Mouse (Mus musculus) heart, embryonic 15.5 days (tissue): ENCODE results near the gene Mpv17l2. TPM values are rescaled to one million over a fixed set of nuclear protein-coding genes. Genes with fewer than 3 reads are reported as not detected.

Source experiments
- ATAC-seq: fragments of 200-750 bp; cut with Nextera tagmentation; replicated peaks from 2 replicates; pipeline ENCODE4 v1.8.0; 2017; ENCODE audit warnings: low read depth, moderate TSS enrichment; ENCODE audit not compliant: insufficient number of reproducible peaks, insufficient read depth, low FRiP score
- H3K27ac ChIP-seq: fragments of 300-500 bp; sonication (generic); 2 replicates; pipeline ENCODE4 v1.5.1; 2015; ENCODE audit warnings: mild to moderate bottlenecking, inconsistent platforms
- H3K27me3 ChIP-seq: fragments of 300-500 bp; sonication (generic); 2 replicates; pipeline ENCODE4 v1.6.1; 2015; ENCODE audit warnings: inconsistent platforms
- H3K36me3 ChIP-seq: fragments of 300-500 bp; sonication (generic); 2 replicates; pipeline ENCODE4 v1.6.1; 2015; ENCODE audit warnings: mild to moderate bottlenecking, inconsistent platforms
- H3K4me1 ChIP-seq: fragments of 300-500 bp; sonication (generic); replicated peaks from 2 replicates; pipeline ENCODE4 v1.6.1; 2015; ENCODE audit warnings: inconsistent platforms
- H3K4me2 ChIP-seq: fragments of 300-500 bp; sonication (generic); 2 replicates; pipeline ENCODE4 v1.6.1; 2015; ENCODE audit warnings: inconsistent platforms, mild to moderate bottlenecking, moderate library complexity
- H3K4me3 ChIP-seq: fragments of 300-500 bp; sonication (generic); 2 replicates; pipeline ENCODE4 v1.5.1; 2015; ENCODE audit warnings: mild to moderate bottlenecking, inconsistent platforms
- H3K9ac ChIP-seq: fragments of 300-500 bp; sonication (generic); 2 replicates; pipeline ENCODE4 v1.6.1; 2015; ENCODE audit warnings: mild to moderate bottlenecking, inconsistent platforms
- H3K9me3 ChIP-seq: fragments of 300-500 bp; sonication (generic); replicated peaks from 2 replicates; pipeline ENCODE4 v1.6.1; 2016; ENCODE audit warnings: inconsistent platforms
- WGBS: fragments of 180-500 bp; shearing (Covaris S2); methylation state at CpG from one replicate; pipeline ENCODE4 v1.1.7; 2015; ENCODE audit warnings: mixed read lengths; 5-methylcytosine and 5-hydroxymethylcytosine counted together
- polyA plus RNA-seq: library from polyadenylated mRNA; unstranded; fragments of >200 nt; fragmentation: Nextera tagmentation; extraction: Ambion mirVana; gene quantifications from 2 replicates; pipeline ENCODE4 v1.2.1, GENCODE M21; 2015

Gene Mpv17l2
- polyA plus RNA-seq, 1 experiment from 2014 or later: 43.0 TPM

DNA sequence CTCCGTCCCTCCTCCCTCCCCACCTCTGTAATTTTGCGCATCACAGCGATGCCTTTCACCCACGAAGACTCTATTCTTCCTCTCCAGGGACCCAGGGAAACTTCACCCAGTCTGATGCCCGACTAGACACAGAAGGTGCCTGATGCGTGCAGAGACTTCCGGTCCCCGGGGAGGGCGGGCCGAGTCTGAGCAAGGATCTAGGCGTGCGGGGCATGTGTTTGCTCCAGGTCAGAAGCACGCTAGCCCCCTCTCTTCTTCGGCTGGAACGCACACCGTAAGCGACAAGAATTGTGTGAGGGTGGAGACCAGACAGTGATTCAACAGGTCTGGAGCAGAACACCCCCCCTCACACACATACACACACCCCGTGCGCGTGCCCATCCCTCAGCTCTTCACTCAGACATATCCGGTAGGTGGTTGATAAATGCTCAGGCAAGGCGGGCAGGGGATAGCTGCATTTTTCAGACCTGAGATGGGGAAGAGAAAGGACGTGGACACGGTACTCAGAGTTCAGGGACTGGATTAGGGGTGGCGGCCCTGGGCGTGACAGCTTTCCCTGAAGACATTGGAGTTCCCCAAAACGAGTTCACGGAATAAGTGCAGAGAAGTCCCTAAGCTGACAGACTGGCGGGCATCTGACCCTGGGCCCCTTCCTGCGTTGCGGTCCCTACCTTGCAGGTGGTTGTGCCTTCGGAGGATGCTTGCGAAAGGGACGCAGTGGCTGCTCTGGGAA is 5.3 kb upstream of the Mpv17l2 start:
- Histone ChIP-seq H3K9me3 (no peaks in the 10 kb centered on the region), H3K4me1 (peaks cover 30% of the 10 kb centered on the region), H3K27ac (peak overlapping the region; percentile 45; the same call in 1 of the 2 replicates), H3K27me3 (no peaks in the 10 kb centered on the region), H3K4me2 (peak overlapping the region; percentile 92), H3K36me3 (peaks cover 23% of the 10 kb centered on the region), H3K9ac (peak overlapping the region; percentile 65), H3K4me3 (peak overlapping the region; percentile 52)
- ATAC-seq: 0 out of 2 replicates have a peak, but pooled peaks have one; percentile 8
- 2% methylated on average over 34 of the region's 34 CpGs for WGBS

DNA sequence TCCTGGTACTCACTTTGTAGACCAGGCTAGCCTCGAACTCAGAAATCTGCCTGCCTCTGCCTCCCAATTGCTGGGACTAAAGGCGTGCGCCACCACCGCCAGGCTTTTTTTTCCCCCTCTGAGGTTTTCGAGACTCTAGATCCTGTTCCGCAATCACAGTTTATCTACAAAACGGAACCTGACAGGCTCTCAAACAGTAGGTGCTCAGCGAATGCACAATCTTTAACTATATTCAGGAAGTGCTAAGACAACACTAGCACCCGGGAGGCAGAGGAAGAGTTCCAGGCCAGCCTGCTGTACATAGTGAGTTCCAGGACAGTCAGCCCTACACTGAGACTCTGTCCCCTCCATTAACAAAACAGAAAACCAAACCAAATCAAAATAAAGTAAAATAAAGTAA is 4.6 kb upstream of the Mpv17l2 start:
- ATAC-seq: no peak
- H3K9me3 ChIP-seq: no peaks in the 10 kb centered on the region
- H3K4me2 ChIP-seq: peak overlapping the region; percentile 92
- H3K27ac ChIP-seq: 0 out of 2 replicates have a peak overlapping the region, but pooled peaks have one; percentile 45
- 65% methylated on average over 9 of the region's 9 CpGs for WGBS
- peaks cover 31% of the 10 kb centered on the region for H3K4me1 ChIP-seq
- H3K9ac ChIP-seq: 0 out of 2 replicates have a peak overlapping the region, but pooled peaks have one; percentile 65
- peak overlapping the region; percentile 52 for H3K4me3 ChIP-seq
- no peaks in the 10 kb centered on the region for H3K27me3 ChIP-seq
- H3K36me3 ChIP-seq: peaks cover 16% of the 10 kb centered on the region

DNA sequence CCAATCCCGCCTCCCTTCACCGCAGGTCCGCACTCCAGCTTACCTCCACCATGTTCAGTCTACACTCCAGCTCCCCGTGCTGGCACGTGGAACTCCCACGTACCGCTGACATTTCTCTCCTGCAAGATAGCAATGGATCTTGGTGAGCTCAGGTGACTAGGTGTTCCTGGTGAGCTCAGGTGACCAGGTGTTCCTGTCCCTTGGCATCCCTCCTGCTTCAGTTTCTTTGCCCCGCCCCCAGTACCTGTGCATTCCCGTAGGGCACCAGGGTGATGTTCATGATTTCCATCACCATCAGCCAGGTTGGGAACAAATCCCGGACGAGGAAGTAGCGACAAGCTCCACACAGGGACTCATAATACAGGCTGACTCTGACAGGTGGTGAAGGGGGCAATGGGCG is 3.9 kb upstream of the Mpv17l2 start:
- 92% methylated on average over 13 of the region's 13 CpGs for WGBS
- Histone ChIP-seq H3K27ac (no peak overlapping the region), H3K4me2 (0 out of 2 replicates have a peak overlapping the region, but pooled peaks have one; percentile 92), H3K9me3 (no peaks in the 10 kb centered on the region), H3K9ac (no peak overlapping the region), H3K4me1 (peaks cover 37% of the 10 kb centered on the region), H3K36me3 (peaks cover 12% of the 10 kb centered on the region), H3K4me3 (no peak overlapping the region), H3K27me3 (no peaks in the 10 kb centered on the region)
- no peak for ATAC-seq

- Histone ChIP-seq H3K4me3 (no peak overlapping the region), H3K4me1 (peaks cover 40% of the 10 kb centered on the region), H3K36me3 (peaks cover 10% of the 10 kb centered on the region), H3K27ac (no peak overlapping the region), H3K27me3 (no peaks in the 10 kb centered on the region), H3K9ac (no peak overlapping the region), H3K9me3 (no peaks in the 10 kb centered on the region), H3K4me2 (no peak overlapping the region)
- whole genome bisulfite sequencing: 55% methylated on average over 8 of the region's 8 CpGs
- ATAC-seq: no peak
Observed at GRCm38 (mm10) chr8:70764026-70764425, 3.3 kb upstream of the Mpv17l2 start.

GRCm38 (mm10) chr8:70763354-70763753 is 2.6 kb upstream of the Mpv17l2 start:
- H3K27me3 ChIP-seq: no peaks in the 10 kb centered on the region
- no peak overlapping the region for H3K27ac ChIP-seq
- peaks cover 46% of the 10 kb centered on the region for H3K4me1 ChIP-seq
- WGBS: 7% methylated on average over 3 of the region's 3 CpGs
- no peaks in the 10 kb centered on the region for H3K9me3 ChIP-seq
- peaks cover 7% of the 10 kb centered on the region for H3K36me3 ChIP-seq
- no peak overlapping the region for H3K4me2 ChIP-seq
- no peak overlapping the region for H3K4me3 ChIP-seq
- ATAC-seq: no peak
- no peak overlapping the region for H3K9ac ChIP-seq

DNA sequence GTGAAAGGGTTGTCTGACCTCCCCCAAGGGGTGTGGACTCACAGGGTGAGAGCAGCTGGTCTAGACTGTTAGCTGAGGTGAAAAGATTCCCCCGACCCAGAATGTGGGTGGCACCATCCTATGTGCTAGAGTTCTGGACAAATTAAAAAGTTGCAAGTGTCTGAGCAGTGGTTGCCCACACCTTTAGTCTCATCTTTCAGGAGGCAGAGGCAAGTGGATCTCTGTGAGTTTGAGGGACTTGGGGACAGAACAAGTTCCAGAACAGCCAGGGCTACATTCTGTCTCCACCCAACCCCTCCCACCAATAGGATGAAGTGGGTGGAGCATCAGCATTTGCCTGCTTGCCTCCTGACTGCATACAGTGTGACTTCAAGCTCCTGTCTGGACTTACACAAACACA is 1.4 kb upstream of the Mpv17l2 start:
- no peak overlapping the region for H3K27ac ChIP-seq
- H3K36me3 ChIP-seq: peaks cover 11% of the 10 kb centered on the region; the same call in 1 of the 2 replicates
- H3K4me2 ChIP-seq: no peak overlapping the region
- H3K9me3 ChIP-seq: no peaks in the 10 kb centered on the region
- ATAC-seq: no peak
- H3K4me3 ChIP-seq: no peak overlapping the region
- H3K27me3 ChIP-seq: no peaks in the 10 kb centered on the region
- no peak overlapping the region for H3K9ac ChIP-seq
- 73% methylated on average over 1 of the region's 1 CpGs for WGBS
- H3K4me1 ChIP-seq: peaks cover 45% of the 10 kb centered on the region

DNA sequence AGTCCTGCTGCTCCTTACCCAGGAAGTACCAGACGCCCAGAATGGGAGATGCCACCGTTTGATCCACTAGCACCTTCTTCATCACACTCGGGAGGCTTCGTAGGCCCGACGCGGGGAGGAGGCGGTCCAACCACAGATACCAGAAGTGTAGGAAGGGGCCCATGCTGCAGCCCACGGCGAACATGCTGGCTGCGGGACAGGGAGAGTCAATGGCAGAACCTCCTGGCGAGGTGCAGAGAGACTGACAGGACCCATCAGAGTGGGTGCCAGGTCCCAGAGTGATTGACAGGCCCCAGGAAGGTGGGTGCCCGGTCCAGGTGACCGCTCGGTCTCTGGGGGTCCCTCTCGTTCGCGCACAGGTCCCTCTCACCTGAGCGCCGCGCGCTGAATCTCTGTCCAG is 396 bp downstream of the Mpv17l2 start:
- Histone ChIP-seq H3K4me1 (peaks cover 35% of the 10 kb centered on the region), H3K9me3 (no peaks in the 10 kb centered on the region), H3K9ac (peak overlapping the region; percentile 79), H3K27ac (peak overlapping the region; percentile 71), H3K4me2 (peak overlapping the region; percentile 94), H3K4me3 (peak overlapping the region; percentile 71), H3K36me3 (peaks cover 17% of the 10 kb centered on the region; the same call in 1 of the 2 replicates), H3K27me3 (no peaks in the 10 kb centered on the region)
- WGBS: under 1% methylated on average over 22 of the region's 22 CpGs
- ATAC-seq: no peak

DNA sequence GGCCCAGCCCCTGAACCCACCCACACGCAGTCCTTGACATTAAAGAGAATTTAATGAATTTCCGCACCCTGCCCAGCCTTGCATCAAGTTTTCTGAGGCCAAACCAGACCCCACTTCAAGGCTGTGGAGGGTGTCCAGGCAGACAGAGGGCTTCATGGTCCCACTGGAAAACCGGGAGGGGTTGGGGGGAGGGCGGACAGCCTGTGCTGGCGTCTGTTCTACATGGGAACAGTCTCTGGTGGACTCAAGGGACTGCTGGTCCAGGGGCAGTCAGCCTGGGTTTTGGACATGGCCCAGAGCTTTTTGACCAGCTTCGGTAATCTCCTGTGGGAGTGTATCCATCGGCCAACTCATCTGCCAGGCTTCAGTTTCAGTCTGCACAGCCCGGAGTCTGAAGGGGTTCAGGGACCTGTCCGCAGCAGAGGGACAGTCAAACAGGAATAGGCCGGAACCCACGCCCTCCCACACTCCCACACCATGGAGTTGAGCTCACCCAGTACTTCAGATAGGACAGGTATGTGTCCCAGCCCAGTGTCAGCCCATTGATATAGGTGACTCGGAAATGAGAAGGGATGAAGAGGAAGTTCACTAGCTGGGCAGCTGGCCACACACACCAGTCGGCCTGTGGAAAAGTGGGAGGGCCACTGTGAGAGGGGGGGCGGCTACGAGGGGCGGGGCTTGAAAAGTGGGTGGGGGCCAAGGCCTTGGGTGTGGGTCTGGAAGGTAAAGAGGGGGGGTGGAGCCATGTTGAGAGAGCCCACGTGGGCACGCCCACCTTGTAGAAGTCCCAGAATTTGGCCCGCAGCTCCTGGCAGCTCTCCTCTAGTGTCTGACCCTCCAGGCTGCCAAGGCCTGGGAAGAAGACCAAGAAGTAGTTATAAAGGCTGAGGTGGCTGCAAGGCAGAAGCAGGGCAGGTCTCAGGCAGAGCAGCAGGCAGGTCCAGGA is 1.9 kb downstream of the Mpv17l2 start:
- no peak for ATAC-seq
- Histone ChIP-seq H3K4me1 (peaks cover 43% of the 10 kb centered on the region), H3K4me2 (peak overlapping the region; percentile 94; the same call in 1 of the 2 replicates), H3K27me3 (no peaks in the 10 kb centered on the region), H3K36me3 (peaks cover 17% of the 10 kb centered on the region; the same call in 1 of the 2 replicates), H3K9me3 (no peaks in the 10 kb centered on the region), H3K4me3 (0 out of 2 replicates have a peak overlapping the region, but pooled peaks have one; percentile 71), H3K27ac (no peak overlapping the region), H3K9ac (no peak overlapping the region)
- WGBS: 62% methylated on average over 19 of the region's 19 CpGs

- no peak overlapping the region for H3K9ac ChIP-seq
- peaks cover 50% of the 10 kb centered on the region for H3K4me1 ChIP-seq
- no peak overlapping the region for H3K4me3 ChIP-seq
Observed at GRCm38 (mm10) chr8:70758308-70758615, 2.5 kb downstream of the Mpv17l2 start.

GRCm38 (mm10) chr8:70757523-70758307 is 3.0 kb downstream of the Mpv17l2 start:
- 70% methylated on average over 22 of the region's 22 CpGs for whole genome bisulfite sequencing
- Histone ChIP-seq H3K36me3 (peaks cover 17% of the 10 kb centered on the region; the same call in 1 of the 2 replicates), H3K4me3 (no peak overlapping the region), H3K9me3 (no peaks in the 10 kb centered on the region), H3K27me3 (no peaks in the 10 kb centered on the region), H3K4me2 (no peak overlapping the region), H3K9ac (no peak overlapping the region), H3K4me1 (peaks cover 55% of the 10 kb centered on the region), H3K27ac (no peak overlapping the region)
- no peak for ATAC-seq

More at GRCm38 (mm10) chr8:70758308-70758615, 2.5 kb downstream of the Mpv17l2 start:
- no peak for ATAC-seq
- no peaks in the 10 kb centered on the region for H3K27me3 ChIP-seq
- peaks cover 17% of the 10 kb centered on the region; the same call in 1 of the 2 replicates for H3K36me3 ChIP-seq
- no peak overlapping the region for H3K4me2 ChIP-seq
- H3K9me3 ChIP-seq: no peaks in the 10 kb centered on the region
- 89% methylated on average over 7 of the region's 7 CpGs for WGBS
- no peak overlapping the region for H3K27ac ChIP-seq
